Mouse (Mus musculus) kidney, adult 2 months (tissue): Measurements from ENCODE around the gene Evx2. TPM values are rescaled to one million over a fixed set of nuclear protein-coding genes. Genes with fewer than 3 reads are reported as not detected.

ENCODE experiments used
- DNase-seq: peaks from one replicate; pipeline ENCODE4 v3.0.0; 2021
- H3K27ac ChIP-seq: fragments of 200-500 bp; 2 replicates; pipeline ENCODE4 v1.5.1; 2012; ENCODE audit warnings: low read depth, low read length, control low read depth, inconsistent platforms; ENCODE audit not compliant: insufficient read depth
- H3K27me3 ChIP-seq: fragments of 200-500 bp; replicated peaks from 2 replicates; pipeline ENCODE4 v1.6.1; 2012; ENCODE audit warnings: mild to moderate bottlenecking, moderate library complexity, low read length, inconsistent platforms; ENCODE audit not compliant: control insufficient read depth, insufficient read depth
- H3K36me3 ChIP-seq: fragments of 200-500 bp; 2 replicates; pipeline ENCODE4 v1.6.1; 2012; ENCODE audit warnings: mild to moderate bottlenecking, moderate library complexity, low read length, inconsistent platforms; ENCODE audit not compliant: control insufficient read depth, insufficient read depth
- H3K4me1 ChIP-seq: fragments of 200-500 bp; 2 replicates; pipeline ENCODE4 v1.6.1; 2011; ENCODE audit warnings: low read length; ENCODE audit not compliant: control insufficient read depth, insufficient read depth
- H3K4me3 ChIP-seq: fragments of 200-500 bp; 2 replicates; pipeline ENCODE4 v1.5.1; 2011; ENCODE audit warnings: mild to moderate bottlenecking, low read depth, low read length, control low read depth; ENCODE audit not compliant: insufficient read depth
- CTCF ChIP-seq: fragments of 200-500 bp; conservative IDR thresholded peaks from 2 replicates; pipeline ENCODE4 v1.5.1; 2011; ENCODE audit warnings: low read depth, mild to moderate bottlenecking, control low read depth, low read length, moderate library complexity, mixed read lengths; ENCODE audit not compliant: insufficient read depth, insufficient read length
- POLR2A ChIP-seq: fragments of 200-500 bp; IDR thresholded peaks from one replicate; pipeline ENCODE4 v1.6.1; 2011; ENCODE audit warnings: low read depth, low read length, control low read depth
- WGBS: fragments of 180-500 bp; shearing (Covaris S2); methylation state at CpG from one replicate; pipeline ENCODE4 v1.1.7; 2018; 5-methylcytosine and 5-hydroxymethylcytosine counted together
- polyA plus RNA-seq: library from polyadenylated mRNA; depleted of rRNA; stranded (reverse); fragments of >200 nt; gene quantifications from 2 replicates; pipeline ENCODE4 v1.2.3, GENCODE M21; 2012

Gene Evx2
- polyA plus RNA-seq, 1 experiment: not detected

GRCm38 (mm10) chr2:74690338-74690716 lies 31.0 kb upstream of the Evx2 start:
- H3K27ac ChIP-seq: peak overlapping the region; percentile 93
- DNase-seq: no peak
- H3K4me3 ChIP-seq: no peak overlapping the region
- H3K27me3 ChIP-seq: peaks cover 2% of the 10 kb centered on the region; the same call in 1 of the 2 replicates
- WGBS: 36% methylated on average over 8 of the region's 8 CpGs
- TF ChIP-seq POLR2A (no peak), CTCF (no peak)
- H3K36me3 ChIP-seq: no peaks in the 10 kb centered on the region
- H3K4me1 ChIP-seq: no peaks in the 10 kb centered on the region

GRCm38 (mm10) chr2:74689574-74690337 lies 30.4 kb upstream of the Evx2 start:
- TF ChIP-seq POLR2A: no peak
- no peak for TF ChIP-seq CTCF
- 22% methylated on average over 24 of the region's 24 CpGs for WGBS
- Histone ChIP-seq H3K4me3 (peak overlapping the region; percentile 32), H3K27ac (peak overlapping the region; percentile 93), H3K36me3 (no peaks in the 10 kb centered on the region), H3K4me1 (no peaks in the 10 kb centered on the region), H3K27me3 (peaks cover 2% of the 10 kb centered on the region; the same call in 1 of the 2 replicates)
- DNase-seq: peak; percentile 62

- DNase-seq: peak; percentile 40
- TF ChIP-seq CTCF (no peak), POLR2A (no peak)
- H3K4me3 ChIP-seq: peak overlapping the region; percentile 30; the same call in 1 of the 2 replicates
- peaks cover 2% of the 10 kb centered on the region; the same call in 1 of the 2 replicates for H3K27me3 ChIP-seq
- no peaks in the 10 kb centered on the region for H3K4me1 ChIP-seq
- 33% methylated on average over 12 of the region's 12 CpGs for WGBS
- no peaks in the 10 kb centered on the region for H3K36me3 ChIP-seq
- peak overlapping the region; percentile 93 for H3K27ac ChIP-seq
Observed at GRCm38 (mm10) chr2:74688795-74689573, 29.6 kb upstream of the Evx2 start.

DNA sequence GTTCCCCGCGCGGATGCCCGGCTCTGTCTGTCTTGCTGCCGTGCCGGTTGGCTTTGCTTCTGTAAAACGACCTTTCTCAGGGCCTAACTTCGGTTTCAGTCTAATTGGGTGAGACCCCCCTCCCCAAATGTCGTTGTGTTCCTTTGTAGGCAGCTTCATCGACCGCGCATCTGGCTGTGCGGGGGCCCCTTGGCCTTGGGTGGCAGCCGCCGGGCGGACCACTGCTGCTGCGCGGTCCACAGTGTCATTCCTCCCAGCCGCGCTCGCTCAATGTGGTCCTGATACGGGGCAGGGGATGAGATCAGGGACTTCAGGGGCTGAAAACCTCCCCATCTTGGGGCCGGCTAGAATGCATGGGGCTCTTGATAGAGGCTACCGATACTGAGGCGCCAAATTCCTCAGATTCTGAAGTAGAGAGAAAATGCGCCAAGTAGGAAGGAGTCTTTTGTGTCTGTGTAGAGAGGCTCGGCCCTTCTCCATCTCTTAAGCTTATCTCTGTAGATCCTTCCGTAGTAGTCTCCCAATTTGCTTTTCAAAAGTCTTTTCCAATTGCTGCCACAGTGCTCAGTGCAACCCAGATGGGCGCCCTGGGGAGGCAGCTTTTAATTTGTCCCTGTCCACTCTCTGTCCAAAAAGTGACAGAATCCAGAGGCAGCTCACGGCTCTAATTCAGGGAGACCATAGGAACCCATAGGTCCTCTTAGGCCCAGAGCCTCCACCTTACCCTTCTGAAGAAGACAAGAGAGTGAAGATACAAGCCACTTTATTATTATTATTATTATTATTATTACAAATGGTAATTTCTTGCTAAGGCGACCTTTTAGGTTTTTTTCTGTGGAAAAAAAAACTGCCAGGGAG lies 28.6 kb upstream of the Evx2 start:
- peaks cover 5% of the 10 kb centered on the region for H3K27me3 ChIP-seq
- TF ChIP-seq POLR2A (no peak), CTCF (no peak)
- 18% methylated on average over 31 of the region's 31 CpGs for WGBS

DNA sequence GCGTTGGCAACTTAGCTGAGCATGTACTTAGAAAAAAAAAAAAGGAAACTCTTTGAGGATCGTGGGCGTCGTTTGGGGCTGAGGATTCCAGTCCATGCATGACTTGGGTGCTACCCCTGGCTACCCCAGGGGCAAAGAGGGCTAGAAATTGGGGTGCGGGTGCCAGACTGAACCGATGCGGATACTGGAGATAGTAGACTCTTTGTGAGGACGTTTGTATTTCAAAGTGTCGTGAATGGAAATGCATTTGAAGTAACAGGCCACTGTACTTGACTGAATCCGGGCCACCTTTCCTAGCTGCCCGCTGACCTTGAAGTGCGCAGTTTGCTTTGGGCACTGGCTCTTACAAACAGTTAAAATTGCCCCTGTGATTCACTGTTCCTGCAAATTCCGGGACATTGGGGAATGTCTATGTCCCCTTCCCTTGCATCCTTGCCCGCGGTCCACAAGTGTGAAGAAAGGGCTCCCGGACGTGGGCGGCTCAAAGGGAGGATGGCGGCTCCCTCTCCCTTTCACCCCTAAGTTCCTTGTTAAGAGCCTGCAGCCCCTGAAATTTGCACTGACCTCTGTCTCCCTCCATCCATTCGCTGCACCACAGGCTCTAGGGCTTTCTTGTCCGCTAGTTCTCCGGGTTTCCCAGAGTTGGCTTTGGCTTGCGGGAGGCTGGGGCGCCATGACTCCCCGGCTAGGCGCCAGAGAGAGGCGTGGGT lies 27.8 kb upstream of the Evx2 start:
- DNase-seq: no peak
- peaks cover 8% of the 10 kb centered on the region for H3K27me3 ChIP-seq
- no peaks in the 10 kb centered on the region for H3K4me1 ChIP-seq
- 6% methylated on average over 27 of the region's 27 CpGs for WGBS
- H3K27ac ChIP-seq: peak overlapping the region; percentile 84
- H3K4me3 ChIP-seq: peak overlapping the region; percentile 46
- TF ChIP-seq POLR2A: no peak
- H3K36me3 ChIP-seq: no peaks in the 10 kb centered on the region

More for the DNA sequence above, 28.6 kb upstream of the Evx2 start:
- Histone ChIP-seq H3K36me3 (no peaks in the 10 kb centered on the region), H3K27ac (peak overlapping the region; percentile 84), H3K4me3 (peak overlapping the region; percentile 46), H3K4me1 (no peaks in the 10 kb centered on the region)
- peak; percentile 38 for DNase-seq

DNA sequence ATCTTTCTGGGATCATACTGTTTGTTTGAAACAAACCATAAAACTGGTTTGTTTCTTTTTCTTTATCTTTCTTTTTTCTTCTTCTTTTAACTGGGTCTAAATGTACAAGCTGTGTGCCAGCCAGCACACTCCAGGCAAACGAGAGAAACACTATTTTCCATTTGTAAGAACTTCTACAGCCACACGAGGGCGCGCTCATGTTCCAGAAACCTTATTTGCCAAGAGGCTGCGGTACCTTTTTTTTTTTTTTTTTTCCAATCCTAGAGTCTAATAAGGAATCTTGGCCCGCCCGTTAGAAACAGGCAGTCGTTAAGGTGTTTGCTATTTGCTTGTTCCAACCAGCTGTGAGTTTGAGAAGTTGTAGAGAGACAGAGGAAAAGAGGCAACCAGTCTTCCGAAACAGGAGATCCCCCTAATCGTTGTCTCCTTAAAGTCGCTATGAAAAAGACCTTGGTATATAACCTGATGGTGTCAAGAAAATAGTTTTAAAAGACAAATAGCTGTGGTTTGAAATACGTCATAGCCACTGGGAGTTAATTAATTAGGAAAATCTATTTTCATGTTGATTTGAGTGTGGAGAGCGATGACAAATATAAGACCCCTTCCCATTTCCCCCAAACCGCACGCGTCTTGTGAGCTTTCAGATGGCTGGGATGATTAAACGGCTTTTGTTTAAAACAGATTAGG lies 27.1 kb upstream of the Evx2 start:
- Histone ChIP-seq H3K4me1 (no peaks in the 10 kb centered on the region), H3K36me3 (no peaks in the 10 kb centered on the region), H3K27ac (peak overlapping the region; percentile 84), H3K4me3 (peak overlapping the region; percentile 46), H3K27me3 (peaks cover 10% of the 10 kb centered on the region)
- 13% methylated on average over 17 of the region's 17 CpGs for WGBS
- TF ChIP-seq POLR2A (no peak), CTCF (peak; percentile 60)
- DNase-seq: peak; percentile 91
